Mouse (Mus musculus) heart, embryonic 12.5 days (tissue): ENCODE measurements around the gene Batf3. TPM values are rescaled to one million over a fixed set of nuclear protein-coding genes. Genes with fewer than 3 reads are reported as not detected.
A peak's percentile ranks its signal among the peaks of the same experiment; 100 is the strongest.

Experiments used
- ATAC-seq: fragments of 200-750 bp; cut with Nextera tagmentation; 2 replicates; pipeline ENCODE4 v1.8.0; 2017; ENCODE audit warnings: moderate TSS enrichment, moderate library complexity; ENCODE audit not compliant: insufficient number of reproducible peaks, low FRiP score
- H3K27ac ChIP-seq: fragments of 300-500 bp; sonication (generic); 2 replicates; pipeline ENCODE4 v1.5.1; 2016; ENCODE audit warnings: mild to moderate bottlenecking, moderate library complexity; ENCODE audit not compliant: poor library complexity, severe bottlenecking
- H3K27me3 ChIP-seq: fragments of 300-500 bp; sonication (generic); replicated peaks from 2 replicates; pipeline ENCODE4 v1.6.1; 2016; ENCODE audit warnings: mild to moderate bottlenecking, moderate library complexity
- H3K36me3 ChIP-seq: fragments of 300-500 bp; sonication (generic); 2 replicates; pipeline ENCODE4 v1.6.1; 2016; ENCODE audit warnings: mild to moderate bottlenecking, moderate library complexity
- H3K4me1 ChIP-seq: fragments of 300-500 bp; sonication (generic); replicated peaks from 2 replicates; pipeline ENCODE4 v1.6.1; 2016; ENCODE audit warnings: mild to moderate bottlenecking
- H3K4me2 ChIP-seq: fragments of 300-500 bp; sonication (generic); 2 replicates; pipeline ENCODE4 v1.6.1; 2016; ENCODE audit warnings: mild to moderate bottlenecking, moderate library complexity
- H3K4me3 ChIP-seq: fragments of 300-500 bp; sonication (generic); 2 replicates; pipeline ENCODE4 v1.5.1; 2016; ENCODE audit warnings: mild to moderate bottlenecking
- H3K9ac ChIP-seq: fragments of 300-500 bp; sonication (generic); 2 replicates; pipeline ENCODE4 v1.6.1; 2016; ENCODE audit warnings: mild to moderate bottlenecking, moderate library complexity
- H3K9me3 ChIP-seq: fragments of 300-500 bp; sonication (generic); replicated peaks from 2 replicates; pipeline ENCODE4 v1.6.1; 2016; ENCODE audit warnings: mild to moderate bottlenecking, moderate library complexity
- WGBS: fragments of 180-500 bp; shearing (Covaris S2); methylation state at CpG from one replicate; pipeline ENCODE4 v1.1.7; 2016; 5-methylcytosine and 5-hydroxymethylcytosine counted together
- polyA plus RNA-seq: library from polyadenylated mRNA; unstranded; fragments of >200 nt; fragmentation: Nextera tagmentation; extraction: Ambion mirVana; gene quantifications from 2 replicates; pipeline ENCODE4 v1.2.1, GENCODE M21; 2016

The Batf3 gene
- polyA plus RNA-seq, 1 experiment from 2014 or later, result 4.8 TPM

GRCm38 (mm10) chr1:191086960-191087359 lies 10.7 kb upstream of the Batf3 start:
- Histone ChIP-seq H3K4me2 (no peak overlapping the region), H3K36me3 (peaks cover 33% of the 10 kb centered on the region), H3K27me3 (0 out of 2 replicates have a peak, but pooled peaks cover 3% of the 10 kb centered on the region), H3K9me3 (no peaks in the 10 kb centered on the region), H3K27ac (no peak overlapping the region), H3K4me3 (no peak overlapping the region), H3K9ac (no peak overlapping the region), H3K4me1 (peaks cover 8% of the 10 kb centered on the region)
- no peak for ATAC-seq
- 82% methylated on average over 8 of the region's 8 CpGs for WGBS

DNA sequence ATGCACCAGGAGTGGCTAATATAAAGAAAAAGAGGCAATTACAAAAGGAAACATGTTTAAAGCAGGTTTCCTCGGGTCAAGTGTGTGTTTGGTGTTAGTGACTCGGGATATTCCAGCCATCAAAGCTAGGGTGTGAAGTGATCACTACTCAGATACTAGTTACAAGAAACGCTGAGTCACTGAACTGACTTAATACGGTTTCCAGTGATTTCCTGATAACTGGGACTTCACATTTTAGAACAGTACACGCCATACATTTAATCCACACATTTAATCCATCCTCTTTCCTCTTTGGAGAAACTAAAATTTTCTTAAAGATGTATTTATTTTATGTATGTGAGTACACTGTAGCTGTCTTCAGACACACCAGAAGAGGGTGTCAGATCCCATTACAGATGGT lies 9.7 kb upstream of the Batf3 start:
- Histone ChIP-seq H3K4me2 (no peak overlapping the region), H3K4me3 (no peak overlapping the region), H3K9me3 (no peaks in the 10 kb centered on the region), H3K36me3 (peaks cover 25% of the 10 kb centered on the region), H3K9ac (no peak overlapping the region), H3K27me3 (0 out of 2 replicates have a peak, but pooled peaks cover 3% of the 10 kb centered on the region), H3K4me1 (peaks cover 8% of the 10 kb centered on the region), H3K27ac (no peak overlapping the region)
- ATAC-seq, result no peak
- WGBS, result 75% methylated on average over 5 of the region's 5 CpGs

GRCm38 (mm10) chr1:191089355-191089754 lies 8.3 kb upstream of the Batf3 start:
- no peak overlapping the region for H3K27ac ChIP-seq
- peaks cover 8% of the 10 kb centered on the region for H3K4me1 ChIP-seq
- no peak overlapping the region for H3K4me2 ChIP-seq
- H3K9ac ChIP-seq, result no peak overlapping the region
- no peak overlapping the region for H3K4me3 ChIP-seq
- no peaks in the 10 kb centered on the region for H3K9me3 ChIP-seq
- H3K36me3 ChIP-seq, result peaks cover 13% of the 10 kb centered on the region
- ATAC-seq, result no peak
- WGBS, result 19% methylated on average over 6 of the region's 6 CpGs
- H3K27me3 ChIP-seq, result 0 out of 2 replicates have a peak, but pooled peaks cover 3% of the 10 kb centered on the region

- Histone ChIP-seq H3K4me2 (no peak overlapping the region), H3K36me3 (no peaks in the 10 kb centered on the region), H3K27me3 (0 out of 2 replicates have a peak, but pooled peaks cover 3% of the 10 kb centered on the region), H3K27ac (no peak overlapping the region), H3K4me1 (peaks cover 11% of the 10 kb centered on the region), H3K4me3 (no peak overlapping the region), H3K9ac (no peak overlapping the region), H3K9me3 (no peaks in the 10 kb centered on the region)
- no peak for ATAC-seq
- 79% methylated on average over 8 of the region's 8 CpGs for WGBS
These were observed 5.6 kb upstream of the Batf3 start for GRCm38 (mm10) chr1:191092050-191092449.

DNA sequence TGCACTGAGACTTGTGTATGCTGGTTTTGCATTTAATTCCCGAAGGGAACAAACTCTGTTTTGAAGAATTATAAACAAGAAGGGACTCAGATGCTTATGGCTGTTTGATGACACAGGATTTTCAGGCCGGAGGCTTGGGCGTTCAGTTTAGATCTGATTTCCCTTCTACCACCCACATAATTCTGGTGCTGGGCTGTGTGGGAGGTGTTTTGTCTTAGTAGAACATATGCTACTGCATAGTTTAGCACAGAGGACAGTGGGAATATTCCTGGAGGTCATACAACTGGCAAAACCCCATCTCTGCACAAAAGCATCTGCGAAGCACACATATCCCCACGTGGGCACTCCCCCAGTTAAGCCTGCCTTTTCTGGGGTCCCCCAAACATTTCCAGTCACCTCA lies 4.1 kb upstream of the Batf3 start:
- Histone ChIP-seq H3K9ac (no peak overlapping the region), H3K4me1 (peaks cover 24% of the 10 kb centered on the region), H3K27me3 (peaks cover 7% of the 10 kb centered on the region; the same call in 1 of the 2 replicates), H3K4me3 (no peak overlapping the region), H3K27ac (no peak overlapping the region), H3K36me3 (no peaks in the 10 kb centered on the region), H3K9me3 (no peaks in the 10 kb centered on the region), H3K4me2 (no peak overlapping the region)
- 72% methylated on average over 5 of the region's 5 CpGs for WGBS
- no peak for ATAC-seq

DNA sequence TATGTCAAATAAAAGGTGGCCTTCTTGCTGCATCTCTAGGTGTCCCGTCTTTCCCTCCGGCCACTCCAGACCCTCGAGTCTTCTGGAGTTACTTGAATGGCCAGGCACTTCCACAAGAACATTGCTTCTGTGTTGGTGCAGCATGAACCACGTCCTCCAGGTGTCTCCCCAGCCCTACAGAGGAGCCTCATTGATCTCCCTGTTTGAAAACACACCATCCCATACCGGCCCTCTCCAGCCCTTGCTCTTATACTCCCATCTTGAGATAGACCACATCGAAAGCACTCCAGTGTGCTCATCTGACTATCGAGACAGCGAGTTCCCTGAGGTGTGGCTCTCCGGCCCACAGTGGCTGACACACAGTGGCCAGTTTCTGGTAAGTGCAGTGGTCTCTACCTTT lies 2.6 kb upstream of the Batf3 start:
- 65% methylated on average over 9 of the region's 9 CpGs for WGBS
- Histone ChIP-seq H3K9me3 (no peaks in the 10 kb centered on the region), H3K9ac (no peak overlapping the region), H3K4me3 (no peak overlapping the region), H3K27me3 (peaks cover 18% of the 10 kb centered on the region), H3K36me3 (no peaks in the 10 kb centered on the region), H3K4me1 (peaks cover 21% of the 10 kb centered on the region), H3K4me2 (no peak overlapping the region), H3K27ac (no peak overlapping the region)
- ATAC-seq, result no peak

DNA sequence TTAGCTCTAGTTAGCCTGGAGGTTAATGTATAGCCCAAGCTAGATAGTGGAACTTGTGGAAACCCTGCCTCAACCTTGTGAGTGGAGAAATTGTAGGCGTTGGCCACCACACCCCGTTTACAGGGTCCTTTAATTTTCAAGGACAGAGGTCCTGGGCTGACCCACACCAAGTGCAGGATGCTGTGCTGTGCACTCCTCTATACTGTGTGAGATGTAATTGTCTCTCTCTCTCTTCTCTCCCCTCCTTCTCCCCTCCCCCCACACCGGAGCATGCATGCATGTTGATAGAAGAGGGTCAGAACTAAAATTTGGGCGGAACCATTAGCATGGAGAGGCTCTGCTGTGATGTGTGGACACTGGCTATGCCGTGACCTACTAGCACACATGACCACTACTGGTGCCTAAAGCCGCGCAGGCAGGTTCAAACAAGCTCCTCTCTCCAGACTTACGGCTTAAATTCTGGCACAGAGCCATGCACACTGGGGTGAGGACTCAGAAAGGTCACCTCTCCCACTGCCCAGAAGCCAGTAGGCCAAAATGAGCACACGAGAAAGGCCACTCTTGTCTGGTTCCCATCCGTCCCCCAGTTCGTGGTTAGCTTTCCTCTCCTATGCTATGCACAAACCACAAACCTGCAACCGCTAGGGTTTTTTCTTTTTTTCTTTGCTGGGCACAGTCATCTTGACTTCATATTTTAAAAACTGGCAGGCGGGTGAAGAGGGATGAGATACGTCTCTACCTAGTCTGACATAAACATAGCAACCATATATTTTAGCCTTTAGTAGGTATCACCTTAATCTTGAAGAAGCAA lies 571 bp upstream of the Batf3 start:
- H3K36me3 ChIP-seq, result no peaks in the 10 kb centered on the region
- H3K9me3 ChIP-seq, result no peaks in the 10 kb centered on the region
- ATAC-seq, result no peak
- 44% methylated on average over 14 of the region's 14 CpGs for WGBS
- peaks cover 15% of the 10 kb centered on the region for H3K27me3 ChIP-seq
- peaks cover 21% of the 10 kb centered on the region for H3K4me1 ChIP-seq
- H3K4me2 ChIP-seq, result peak overlapping the region; percentile 98
- H3K9ac ChIP-seq, result peak overlapping the region; percentile 70; the same call in 1 of the 2 replicates
- no peak overlapping the region for H3K27ac ChIP-seq
- peak overlapping the region; percentile 72 for H3K4me3 ChIP-seq

DNA sequence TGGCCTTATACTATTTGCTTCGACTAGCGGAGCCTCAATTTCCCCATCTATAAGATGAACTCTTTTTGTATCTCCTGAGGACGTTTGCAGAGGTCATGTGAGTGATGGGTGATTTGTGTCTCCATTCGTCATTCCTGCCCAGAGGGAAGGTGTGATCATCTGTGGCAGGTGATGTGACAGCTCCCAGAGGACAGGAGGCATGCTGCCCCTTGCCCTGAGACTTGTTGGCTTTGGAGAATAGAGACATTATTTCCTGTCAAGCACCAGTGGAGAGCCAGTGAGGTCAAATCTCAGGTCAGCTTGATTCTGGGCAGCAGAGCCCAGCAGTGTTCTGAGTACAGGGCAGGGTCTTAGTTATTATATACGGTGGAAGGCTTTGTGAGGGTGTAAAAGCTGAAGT lies 1.5 kb downstream of the Batf3 start:
- no peak overlapping the region for H3K4me3 ChIP-seq
- no peaks in the 10 kb centered on the region for H3K9me3 ChIP-seq
- H3K27me3 ChIP-seq, result peaks cover 15% of the 10 kb centered on the region
- peaks cover 21% of the 10 kb centered on the region for H3K4me1 ChIP-seq
- 48% methylated on average over 5 of the region's 5 CpGs for WGBS
- ATAC-seq, result no peak
- no peak overlapping the region for H3K27ac ChIP-seq
- H3K36me3 ChIP-seq, result no peaks in the 10 kb centered on the region
- H3K9ac ChIP-seq, result no peak overlapping the region
- peak overlapping the region; percentile 98 for H3K4me2 ChIP-seq

GRCm38 (mm10) chr1:191099772-191100291 lies 2.2 kb downstream of the Batf3 start:
- no peak for ATAC-seq
- Histone ChIP-seq H3K9ac (no peak overlapping the region), H3K27me3 (peaks cover 15% of the 10 kb centered on the region), H3K27ac (no peak overlapping the region), H3K4me3 (no peak overlapping the region), H3K4me2 (no peak overlapping the region), H3K4me1 (peaks cover 21% of the 10 kb centered on the region), H3K36me3 (no peaks in the 10 kb centered on the region), H3K9me3 (no peaks in the 10 kb centered on the region)
- WGBS, result 75% methylated on average over 5 of the region's 5 CpGs

- H3K27me3 ChIP-seq, result peaks cover 15% of the 10 kb centered on the region
- H3K4me1 ChIP-seq, result peaks cover 14% of the 10 kb centered on the region; the same call in 1 of the 2 replicates
- no peak overlapping the region for H3K4me3 ChIP-seq
- no peak overlapping the region for H3K9ac ChIP-seq
- ATAC-seq, result no peak
- no peak overlapping the region for H3K27ac ChIP-seq
- H3K4me2 ChIP-seq, result no peak overlapping the region
- H3K36me3 ChIP-seq, result no peaks in the 10 kb centered on the region
- 79% methylated on average over 15 of the region's 15 CpGs for WGBS
- no peaks in the 10 kb centered on the region for H3K9me3 ChIP-seq
These were observed 5.2 kb downstream of the Batf3 start for GRCm38 (mm10) chr1:191102730-191103370.

- Histone ChIP-seq H3K9me3 (no peaks in the 10 kb centered on the region), H3K27ac (no peak overlapping the region), H3K9ac (no peak overlapping the region), H3K4me1 (0 out of 2 replicates have a peak, but pooled peaks cover 4% of the 10 kb centered on the region), H3K4me3 (no peak overlapping the region), H3K36me3 (no peaks in the 10 kb centered on the region), H3K27me3 (no peaks in the 10 kb centered on the region), H3K4me2 (no peak overlapping the region)
- WGBS, result 76% methylated on average over 9 of the region's 9 CpGs
- ATAC-seq, result no peak
These were observed 7.6 kb downstream of the Batf3 start for GRCm38 (mm10) chr1:191105246-191105645.
